Mouse (Mus musculus) heart, postnatal 0 days (tissue): ENCODE data around the gene Serpina10. TPM values are rescaled to one million over a fixed set of nuclear protein-coding genes. Genes with fewer than 3 reads are reported as not detected.
"Not testable (repeated sequence)": the region's sequence is repeated elsewhere in the genome, so short reads cannot be mapped to it uniquely, and the experiment has no call there.

ENCODE experiments used
- ATAC-seq: fragments of 200-750 bp; cut with Nextera tagmentation; 2 replicates; pipeline ENCODE4 v1.8.0; 2017; ENCODE audit warnings: low read depth, moderate number of reproducible peaks, moderate library complexity; ENCODE audit not compliant: insufficient read depth
- DNase-seq: peaks from one replicate; pipeline ENCODE4 v3.0.0-alpha.2; 2016; ENCODE audit warnings: low spot score
- H3K27ac ChIP-seq: fragments of 300-500 bp; sonication (generic); 2 replicates; pipeline ENCODE4 v1.5.1; 2014; ENCODE audit warnings: low read depth, mild to moderate bottlenecking
- H3K27me3 ChIP-seq: fragments of 300-500 bp; sonication (generic); 2 replicates; pipeline ENCODE4 v1.6.1; 2014; ENCODE audit warnings: low read length, mixed read lengths; ENCODE audit not compliant: control insufficient read depth, insufficient read depth
- H3K36me3 ChIP-seq: fragments of 300-500 bp; sonication (generic); replicated peaks from 2 replicates; pipeline ENCODE4 v1.6.1; 2014; ENCODE audit warnings: low read length, mixed read lengths; ENCODE audit not compliant: control insufficient read depth, insufficient read depth
- H3K4me1 ChIP-seq: fragments of 300-500 bp; sonication (generic); 2 replicates; pipeline ENCODE4 v1.6.1; 2014; ENCODE audit warnings: antibody characterized with exemption; ENCODE audit not compliant: control insufficient read depth, insufficient read depth
- H3K4me2 ChIP-seq: fragments of 300-500 bp; sonication (generic); 2 replicates; pipeline ENCODE4 v1.6.1; 2014; ENCODE audit warnings: low read depth, mild to moderate bottlenecking, low read length, moderate library complexity
- H3K4me3 ChIP-seq: fragments of 300-500 bp; sonication (generic); 2 replicates; pipeline ENCODE4 v1.5.1; 2014; ENCODE audit warnings: low read depth, low read length
- H3K9ac ChIP-seq: fragments of 300-500 bp; sonication (generic); replicated peaks from 2 replicates; pipeline ENCODE4 v1.6.1; 2014; ENCODE audit warnings: low read depth, low read length, mixed read lengths
- H3K9me3 ChIP-seq: fragments of 300-500 bp; sonication (generic); replicated peaks from 2 replicates; pipeline ENCODE4 v1.6.1; 2016; ENCODE audit warnings: low read length; ENCODE audit not compliant: control insufficient read depth
- CTCF ChIP-seq: IDR thresholded peaks from 2 replicates; pipeline ENCODE4 v1.5.1; 2016; ENCODE audit warnings: antibody characterized with exemption, control low read depth, low read depth
- EP300 ChIP-seq: IDR thresholded peaks from 2 replicates; pipeline ENCODE4 v1.6.1; 2016; ENCODE audit warnings: antibody characterized with exemption, low read depth
- WGBS: fragments of 180-500 bp; shearing (Covaris S2); extraction: QIAGEN DNeasy Blood & Tissue Kit; methylation state at CpG from one replicate; pipeline ENCODE4 v1.1.7; 2014; 5-methylcytosine and 5-hydroxymethylcytosine counted together
- polyA plus RNA-seq: library from polyadenylated mRNA; unstranded; fragments of >200 nt; fragmentation: Nextera tagmentation; extraction: Ambion mirVana; gene quantifications from 2 replicates; pipeline ENCODE4 v1.2.1, GENCODE M21; 2015
- total RNA-seq: library from RNA; depleted of rRNA; stranded (reverse); fragments of >200 nt; gene quantifications from 2 replicates; pipeline ENCODE4 v1.2.3, GENCODE M21; 2014; ENCODE audit warnings: low replicate concordance

Gene Serpina10
- total and polyA plus RNA-seq, 2 experiments from 2014 or later, result not detected

DNA sequence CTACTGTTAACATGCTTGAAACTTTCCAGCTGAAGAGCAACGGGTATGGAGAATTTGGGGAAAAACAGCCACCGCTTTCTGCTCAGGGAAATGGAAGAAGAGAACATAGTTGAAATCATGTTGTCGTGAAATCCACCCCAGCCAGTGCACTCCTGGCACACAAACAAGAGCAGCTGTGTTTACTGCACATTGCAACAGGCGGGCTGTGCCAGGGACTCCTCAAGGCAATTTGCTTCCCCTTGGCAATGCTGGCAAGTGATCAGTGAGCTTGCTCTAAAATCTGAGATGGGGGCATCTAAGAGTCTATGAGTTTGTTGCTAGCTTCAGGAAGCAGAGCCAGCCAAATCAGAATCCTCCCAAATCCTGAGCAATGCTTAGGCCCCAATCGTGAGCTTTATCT, 39.1 kb upstream of the Serpina10 start:
- Histone ChIP-seq H3K4me2 (no peak overlapping the region), H3K9ac (no peak overlapping the region), H3K36me3 (no peaks in the 10 kb centered on the region), H3K4me3 (no peak overlapping the region), H3K9me3 (no peaks in the 10 kb centered on the region), H3K27me3 (no peaks in the 10 kb centered on the region), H3K27ac (no peak overlapping the region), H3K4me1 (no peaks in the 10 kb centered on the region)
- TF ChIP-seq CTCF, result no peak
- TF ChIP-seq EP300, result no peak
- 75% methylated on average over 5 of the region's 5 CpGs for WGBS
- ATAC-seq (no peak), DNase-seq (no peak)

- DNase-seq (no peak), ATAC-seq (no peak)
- H3K9me3 ChIP-seq, result no peaks in the 10 kb centered on the region
- no peak overlapping the region for H3K9ac ChIP-seq
- H3K4me1 ChIP-seq, result no peaks in the 10 kb centered on the region
- no peak overlapping the region for H3K4me3 ChIP-seq
- no peak for TF ChIP-seq CTCF
- no peak for TF ChIP-seq EP300
- H3K27ac ChIP-seq, result no peak overlapping the region
- no peaks in the 10 kb centered on the region for H3K36me3 ChIP-seq
- H3K27me3 ChIP-seq, result no peaks in the 10 kb centered on the region
- WGBS, result 77% methylated on average over 3 of the region's 3 CpGs
- no peak overlapping the region for H3K4me2 ChIP-seq
Measured at GRCm38 (mm10) chr12:103665286-103665685, 34.0 kb upstream of the Serpina10 start.

- H3K27ac ChIP-seq, DNase-seq, H3K9me3 ChIP-seq, H3K4me1 ChIP-seq, ATAC-seq, H3K36me3 ChIP-seq, H3K4me3 ChIP-seq, H3K27me3 ChIP-seq, H3K4me2 ChIP-seq, H3K9ac ChIP-seq: not testable (repeated sequence)
Measured at GRCm38 (mm10) chr12:103662053-103662452, 30.8 kb upstream of the Serpina10 start.

- H3K9me3 ChIP-seq, result no peaks in the 10 kb centered on the region
- no peak overlapping the region for H3K4me2 ChIP-seq
- DNase-seq (no peak), ATAC-seq (no peak)
- WGBS, result 79% methylated on average over 5 of the region's 5 CpGs
- no peak overlapping the region for H3K9ac ChIP-seq
- no peaks in the 10 kb centered on the region for H3K27me3 ChIP-seq
- H3K27ac ChIP-seq, result no peak overlapping the region
- no peaks in the 10 kb centered on the region for H3K36me3 ChIP-seq
- no peaks in the 10 kb centered on the region for H3K4me1 ChIP-seq
- TF ChIP-seq EP300, result no peak
- TF ChIP-seq CTCF, result no peak
- no peak overlapping the region for H3K4me3 ChIP-seq
Measured at GRCm38 (mm10) chr12:103660076-103660475, 28.8 kb upstream of the Serpina10 start.

DNA sequence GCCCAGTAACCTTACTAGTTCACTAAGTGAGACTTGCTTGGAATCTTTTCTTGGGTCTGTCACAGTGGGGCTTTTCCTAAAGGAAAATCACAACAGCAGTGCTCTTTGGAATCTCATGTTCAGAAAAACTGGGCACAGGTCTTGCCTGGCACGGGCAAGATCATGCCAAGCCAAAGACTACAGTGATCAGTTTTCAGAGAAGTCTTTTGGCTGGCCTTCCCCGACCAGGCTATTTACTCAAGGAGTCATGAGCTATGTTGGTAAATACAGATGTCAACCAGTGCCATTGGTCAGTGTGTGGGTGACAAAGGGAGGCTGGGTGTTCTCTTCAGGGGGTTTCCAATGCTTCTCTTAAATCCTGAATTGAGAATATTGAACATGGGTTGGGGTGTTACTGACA, 27.9 kb upstream of the Serpina10 start:
- H3K9me3 ChIP-seq, result no peaks in the 10 kb centered on the region
- H3K9ac ChIP-seq, result no peak overlapping the region
- TF ChIP-seq CTCF (no peak), EP300 (no peak)
- ATAC-seq (no peak), DNase-seq (no peak)
- 79% methylated on average over 2 of the region's 2 CpGs for WGBS
- no peaks in the 10 kb centered on the region for H3K4me1 ChIP-seq
- no peak overlapping the region for H3K4me2 ChIP-seq
- H3K27ac ChIP-seq, result no peak overlapping the region
- no peaks in the 10 kb centered on the region for H3K27me3 ChIP-seq
- no peaks in the 10 kb centered on the region for H3K36me3 ChIP-seq
- H3K4me3 ChIP-seq, result no peak overlapping the region

DNA sequence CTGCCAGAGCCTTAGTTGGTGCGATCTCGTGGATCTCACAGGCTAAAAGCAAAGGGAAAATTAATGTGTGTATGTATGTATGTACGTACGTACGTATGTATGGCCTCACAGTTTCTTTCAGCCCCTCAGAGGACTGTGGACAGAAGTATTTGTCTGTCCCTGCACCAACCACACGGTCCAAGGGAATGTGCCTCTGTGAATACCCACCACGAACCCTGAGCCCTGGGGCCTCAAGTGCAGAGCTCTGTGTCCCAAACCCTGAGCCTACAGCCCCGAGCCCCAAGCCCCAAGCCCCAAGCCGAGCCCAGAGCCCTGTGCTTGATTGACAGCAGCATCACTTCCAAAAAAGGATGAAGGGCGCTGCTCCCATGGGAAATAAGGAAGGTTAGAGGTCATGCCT, 26.7 kb upstream of the Serpina10 start:
- no peaks in the 10 kb centered on the region for H3K4me1 ChIP-seq
- 70% methylated on average over 10 of the region's 10 CpGs for WGBS
- H3K9me3 ChIP-seq, result no peaks in the 10 kb centered on the region
- H3K4me2 ChIP-seq, result no peak overlapping the region
- no peak overlapping the region for H3K9ac ChIP-seq
- H3K27me3 ChIP-seq, result no peaks in the 10 kb centered on the region
- DNase-seq (no peak), ATAC-seq (no peak)
- no peak overlapping the region for H3K27ac ChIP-seq
- no peak overlapping the region for H3K4me3 ChIP-seq
- TF ChIP-seq EP300, result no peak
- no peak for TF ChIP-seq CTCF
- no peaks in the 10 kb centered on the region for H3K36me3 ChIP-seq
